Mouse (Mus musculus): ENCODE data around the gene Atp13a2.

DNA sequence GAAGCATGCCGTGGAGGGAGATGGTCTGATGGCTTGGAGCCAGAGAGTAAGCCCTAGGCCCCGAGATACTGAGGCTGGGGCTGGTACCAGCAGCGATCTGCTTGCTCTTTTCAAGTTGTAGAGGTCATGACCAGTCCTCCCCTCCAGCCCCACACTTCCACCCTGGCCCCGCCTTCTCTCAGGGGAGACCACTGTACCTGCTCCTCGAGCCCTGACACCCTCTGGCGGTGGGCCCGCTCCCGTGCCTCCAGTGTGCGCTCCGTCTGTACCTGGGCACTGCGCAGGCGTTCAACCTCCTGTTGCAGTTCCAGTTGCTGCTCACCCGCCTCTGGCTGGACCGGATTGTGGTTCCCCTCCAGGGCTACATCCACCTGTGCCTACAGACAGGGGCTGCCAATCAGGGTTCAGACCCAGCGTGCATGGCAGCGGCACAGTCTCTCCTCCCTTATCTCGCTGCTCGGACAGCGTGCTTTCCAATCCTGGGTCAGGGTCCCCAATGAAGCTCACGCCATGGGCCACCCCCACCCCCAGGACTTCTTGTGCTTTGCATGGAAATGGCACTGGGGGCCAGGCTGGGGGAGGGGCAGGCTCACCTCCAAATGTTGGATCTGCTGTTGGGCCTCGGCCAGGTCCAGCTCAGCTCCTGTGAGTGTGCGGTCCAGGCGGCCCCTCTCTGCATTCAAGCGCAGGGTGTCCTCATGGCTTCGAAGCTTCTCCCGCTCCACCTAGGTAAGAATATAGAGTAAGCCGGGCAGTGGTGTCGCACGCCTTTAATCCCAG lies 31.2 kb downstream of the Atp13a2 start:
- TF ChIP-seq POLR2A (IDR thresholded peaks at IDR 0.05; ENCODE audit: extremely low read depth, insufficient read depth, low read length) (no peak), CTCF (IDR thresholded peaks at IDR 0.05; ENCODE audit: low read depth, low read length) (no peak)
